17 mouse cellular contexts compared by ENCODE assay signal in genomic region chr3:128347782-128348574, GRCm38 (mm10).
A peak's percentile ranks its signal among the peaks of the same experiment; 100 is the strongest.
DNase-seq lines count a peak whose midpoint lies in the region; ATAC-seq lines count a peak whose summit lies in the region.
"Had no signal": no experiment of that assay in that cellular context is flagged by ENCODE, and none has a peak within 500 bp of the region (broad histone marks: within the 10 kb centered on the region; RNA-seq: fewer than 3 reads in every experiment).

No protein-coding gene starts in this region.

- DNase-seq in embryo, embryonic 10.5 days (ENCODE audit: low spot score), result peak; percentile 19
- no peak for DNase-seq in embryo, embryonic 9.5 days (ENCODE audit: extremely low spot score)
- no peak for DNase-seq in kidney, postnatal 4 days
- DNase-seq in neural tube, embryonic 11.5 days (ENCODE audit: low spot score), result no peak
- DNase-seq in cerebellum, adult 11 months, result no peak
- DNase-seq: cerebellum, adult 9-11 months; gastrocnemius, postnatal 36 days; kidney, adult 11 months; lung, adult 18-20 months had no signal

- H3K4me2 ChIP-seq in kidney, embryonic 15.5 days, result peak overlapping the region; percentile 21; the same call in 1 of the 2 replicates
- H3K4me2 ChIP-seq in neural tube, embryonic 11.5 days (ENCODE audit: low read depth), result no peak overlapping the region
- H3K4me2 ChIP-seq in neural tube, embryonic 15.5 days, result no peak overlapping the region
- H3K4me2 ChIP-seq: embryonic facial prominence, embryonic 13.5 days; forebrain, embryonic 13.5 days; heart, embryonic 12.5 days; limb, embryonic 12.5 days had no signal

- H3K36me3 ChIP-seq in kidney, embryonic 15.5 days, result no peaks in the 10 kb centered on the region
- no peaks in the 10 kb centered on the region for H3K36me3 ChIP-seq in neural tube, embryonic 11.5 days (ENCODE audit: control insufficient read depth, insufficient read depth, low read length)
- H3K36me3 ChIP-seq in neural tube, embryonic 15.5 days, result no peaks in the 10 kb centered on the region
- H3K36me3 ChIP-seq: embryonic facial prominence, embryonic 13.5 days; heart, embryonic 12.5 days; limb, embryonic 12.5 days had no signal

- no peak overlapping the region for H3K9ac ChIP-seq in kidney, embryonic 15.5 days
- no peak overlapping the region for H3K9ac ChIP-seq in neural tube, embryonic 11.5 days (ENCODE audit: low read length)
- H3K9ac ChIP-seq in neural tube, embryonic 15.5 days (replicated peaks), result no peak overlapping the region
- H3K9ac ChIP-seq: embryonic facial prominence, embryonic 13.5 days; forebrain, embryonic 13.5 days; heart, embryonic 12.5 days; limb, embryonic 12.5 days had no signal

- no peaks in the 10 kb centered on the region for H3K9me3 ChIP-seq in kidney, embryonic 15.5 days (replicated peaks)
- no peaks in the 10 kb centered on the region for H3K9me3 ChIP-seq in neural tube, embryonic 11.5 days (ENCODE audit: control insufficient read depth, low read length)
- no peaks in the 10 kb centered on the region for H3K9me3 ChIP-seq in neural tube, embryonic 15.5 days (replicated peaks)
- H3K9me3 ChIP-seq: embryonic facial prominence, embryonic 13.5 days; forebrain, embryonic 13.5 days; heart, embryonic 12.5 days; limb, embryonic 12.5 days had no signal

- ATAC-seq in kidney, embryonic 15.5 days (replicated peaks; ENCODE audit: low FRiP score), result peak; percentile 71
- ATAC-seq in neural tube, embryonic 11.5 days (ENCODE audit: insufficient read depth, low FRiP score, low TSS enrichment), result peak; percentile 38; the same call in 1 of the 2 replicates
- no peak for ATAC-seq in neural tube, embryonic 15.5 days (ENCODE audit: low FRiP score)
- no peak for ATAC-seq in megakaryocyte-erythroid progenitor cell, adult 5-6 weeks (replicated peaks; ENCODE audit: low FRiP score, low TSS enrichment, poor library complexity, severe bottlenecking)

- no peaks in the 10 kb centered on the region for H3K4me1 ChIP-seq in kidney, embryonic 15.5 days
- peaks cover 3% of the 10 kb centered on the region; the same call in 1 of the 2 replicates for H3K4me1 ChIP-seq in neural tube, embryonic 11.5 days (ENCODE audit: control insufficient read depth, insufficient read depth, low read length)
- no peaks in the 10 kb centered on the region for H3K4me1 ChIP-seq in neural tube, embryonic 15.5 days
- H3K4me1 ChIP-seq: forebrain, embryonic 13.5 days; heart, embryonic 12.5 days had no signal

- 55% methylated on average over 8 of the region's 8 CpGs for WGBS in kidney, embryonic 15.5 days
- WGBS in neural tube, embryonic 11.5 days, result 60% methylated on average over 8 of the region's 8 CpGs
- WGBS in neural tube, embryonic 15.5 days, result 58% methylated on average over 8 of the region's 8 CpGs

- no peak overlapping the region for H3K4me3 ChIP-seq in kidney, embryonic 15.5 days (replicated peaks)
- H3K4me3 ChIP-seq in neural tube, embryonic 11.5 days (ENCODE audit: low read depth, low read length), result no peak overlapping the region
- H3K4me3 ChIP-seq in neural tube, embryonic 15.5 days (replicated peaks), result no peak overlapping the region
- H3K4me3 ChIP-seq: embryonic facial prominence, embryonic 13.5 days; forebrain, embryonic 13.5 days; heart, embryonic 12.5 days; limb, embryonic 12.5 days; myocyte had no signal

- peak overlapping the region; percentile 67; the same call in 1 of the 2 replicates for H3K27ac ChIP-seq in kidney, embryonic 15.5 days
- no peak overlapping the region for H3K27ac ChIP-seq in neural tube, embryonic 11.5 days (ENCODE audit: low read depth, low read length)
- no peak overlapping the region for H3K27ac ChIP-seq in neural tube, embryonic 15.5 days (replicated peaks)
- H3K27ac ChIP-seq: embryonic facial prominence, embryonic 13.5 days; forebrain, embryonic 13.5 days; limb, embryonic 12.5 days had no signal

- peaks cover 36% of the 10 kb centered on the region for H3K27me3 ChIP-seq in kidney, embryonic 15.5 days
- H3K27me3 ChIP-seq in neural tube, embryonic 11.5 days (ENCODE audit: control insufficient read depth, insufficient read depth, low read length), result no peaks in the 10 kb centered on the region
- peaks cover 7% of the 10 kb centered on the region; the same call in 1 of the 2 replicates for H3K27me3 ChIP-seq in neural tube, embryonic 15.5 days (replicated peaks)
- H3K27me3 ChIP-seq: forebrain, embryonic 13.5 days had no signal

Comparison
In these comparisons a context has a peak if more than half of its experiments do, and no peak if none do; other contexts are left out.
1. ATAC-seq: peak in kidney, embryonic 15.5 days (single experiment) and neural tube, embryonic 11.5 days (single experiment); none in neural tube, embryonic 15.5 days (single experiment) and megakaryocyte-erythroid progenitor cell, adult 5-6 weeks (single experiment).